Mouse (Mus musculus) gastrocnemius, postnatal 10 days (tissue): ENCODE results near the gene Acss1. TPM values are rescaled to one million over a fixed set of nuclear protein-coding genes. Genes with fewer than 3 reads are reported as not detected.

Experiments
- DNase-seq: peaks from one replicate; pipeline ENCODE4 v3.0.0; 2021; ENCODE audit warnings: mixed read lengths
- total RNA-seq, 2 experiments: library from RNA; stranded (reverse); gene quantifications; 2 replicates each; pipeline ENCODE4 v1.2.3; 2021

Gene Acss1
- total RNA-seq, 2 experiments from 2014 or later = 18.0 to 22.1 TPM

DNA sequence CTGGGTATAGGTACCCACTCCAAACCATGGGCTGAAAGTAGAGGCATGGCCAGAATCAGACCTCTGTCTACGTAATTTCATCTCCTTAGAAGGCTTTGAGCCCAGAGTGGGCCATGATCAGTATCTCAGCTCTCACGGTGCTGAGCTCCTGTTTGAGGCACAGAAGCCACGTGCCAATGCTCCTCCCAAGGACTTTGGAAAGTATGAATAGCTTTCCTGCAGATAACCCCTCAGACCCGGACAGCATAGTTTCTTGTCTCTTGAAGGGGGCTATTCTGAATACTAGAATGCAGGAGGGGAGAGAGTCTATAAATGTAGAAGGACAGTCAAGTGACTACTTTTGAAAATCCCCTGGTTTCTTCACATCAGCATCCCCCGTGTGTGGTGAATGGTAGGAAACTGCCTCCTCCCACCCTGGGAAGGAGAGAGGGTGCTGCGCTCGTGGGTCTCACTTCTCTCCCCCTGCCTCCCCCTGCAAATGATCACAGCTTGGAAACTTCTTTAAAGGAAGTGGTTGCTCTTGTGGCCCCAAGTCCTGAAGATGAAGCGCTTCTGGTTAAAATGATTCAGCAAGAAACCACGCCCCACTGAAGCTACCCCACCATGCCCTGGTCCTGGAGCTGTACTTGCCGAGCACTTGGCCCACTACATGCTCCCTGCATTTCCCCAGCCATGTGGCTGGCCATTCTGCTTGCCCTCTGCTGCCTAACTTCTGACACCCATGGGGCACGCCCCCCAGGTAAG, 98.3 kb downstream of the Acss1 start, which contains the start of gene Cst7:
TSS of gene Cst7 (plus strand) at position 569 of the 744 bp plus-strand sequence.
- no peak for DNase-seq

Other genes with a start within 250 kb of the Acss1 start
- gene Zfp442, start 217.0 kb downstream of the Acss1 start, total RNA-seq = 1 to 10 TPM; 2.7 to 4.4 TPM
- under 1 TPM; 0.14 to 0.23 TPM for gene Zfp345, start 183.4 kb downstream of the Acss1 start, total RNA-seq
- not detected for gene Cst7, start 98.1 kb downstream of the Acss1 start, total RNA-seq
- 10 to 100 TPM; 21.1 to 23.0 TPM for gene Apmap, start 59.9 kb downstream of the Acss1 start, total RNA-seq
- gene Vsx1, start 20.9 kb upstream of the Acss1 start, total RNA-seq = not detected
- gene Entpd6, start 80.5 kb upstream of the Acss1 start, total RNA-seq = 1 to 10 TPM; 6.7 to 7.3 TPM
- gene Pygb, start 118.2 kb upstream of the Acss1 start, total RNA-seq = 10 to 100 TPM; 15.2 to 20.1 TPM
- 10 to 100 TPM; 28.0 to 32.3 TPM for gene Abhd12, start 236.2 kb upstream of the Acss1 start, total RNA-seq
- gene Gins1, start 236.9 kb upstream of the Acss1 start, total RNA-seq = 1 to 10 TPM; 3.6 to 4.5 TPM